Mouse (Mus musculus) MEL (cell line): ENCODE measurements around the gene Prph. TPM values are rescaled to one million over a fixed set of nuclear protein-coding genes. Genes with fewer than 3 reads are reported as not detected.

Experiments
- DNase-seq: peaks from one replicate; pipeline ENCODE4 v3.0.0; 2011; ENCODE audit warnings: low read depth, low spot score
- H3K27ac ChIP-seq: 2 replicates; pipeline ENCODE4 v1.5.1; 2012; ENCODE audit warnings: low read depth, mild to moderate bottlenecking, control low read depth, low read length, moderate library complexity; ENCODE audit not compliant: control insufficient read depth
- H3K27me3 ChIP-seq, 2 experiments: fragments of 150-350 bp in 1 of 2; sonication (generic) in 1 of 2; 2 replicates each; pipeline ENCODE4 v1.6.1; 2012; ENCODE audit warnings: low read length in 2 of 2, mild to moderate bottlenecking in 2 of 2, improper control_type of control experiment in 1 of 2, moderate library complexity in 1 of 2; ENCODE audit not compliant: insufficient read depth in 2 of 2, control insufficient read depth in 1 of 2
- H3K36me3 ChIP-seq, 2 experiments: 2 replicates each; pipeline ENCODE4 v1.6.1; 2012 to 2014; ENCODE audit warnings: low read length in 2 of 2, improper control_type of control experiment in 1 of 2, inconsistent platforms in 1 of 2, mild to moderate bottlenecking in 1 of 2; ENCODE audit not compliant: insufficient read depth in 2 of 2, control insufficient read depth in 1 of 2
- H3K4me1 ChIP-seq, 2 experiments: fragments of 150-350 bp in 1 of 2; sonication (generic) in 1 of 2; 2 replicates each; pipeline ENCODE4 v1.6.1; 2012; ENCODE audit warnings: low read length in 2 of 2, improper control_type of control experiment in 1 of 2, mild to moderate bottlenecking in 1 of 2; ENCODE audit not compliant: insufficient read depth in 2 of 2, control insufficient read depth in 1 of 2
- H3K4me3 ChIP-seq, 2 experiments: fragments of 150-350 bp in 1 of 2; sonication (generic) in 1 of 2; 2 replicates each; pipeline ENCODE4 v1.5.1; 2012; ENCODE audit warnings: low read depth in 2 of 2, low read length in 2 of 2, mild to moderate bottlenecking in 2 of 2, moderate library complexity in 2 of 2, control low read depth in 1 of 2, improper control_type of control experiment in 1 of 2; ENCODE audit not compliant: control insufficient read depth in 1 of 2, insufficient read depth in 1 of 2
- H3K79me2 ChIP-seq: 2 replicates; pipeline ENCODE4 v1.6.1; 2012; ENCODE audit warnings: mild to moderate bottlenecking, low read length, moderate library complexity; ENCODE audit not compliant: control insufficient read depth, poor library complexity, insufficient read depth
- H3K9ac ChIP-seq: 2 replicates; pipeline ENCODE4 v1.6.1; 2012; ENCODE audit warnings: low read depth, mild to moderate bottlenecking, control low read depth, low read length, moderate library complexity; ENCODE audit not compliant: control insufficient read depth, poor library complexity, severe bottlenecking
- H3K9me3 ChIP-seq: fragments of 150-350 bp; sonication (generic); replicated peaks from 2 replicates; pipeline ENCODE4 v1.6.1; 2012; ENCODE audit warnings: mild to moderate bottlenecking, low read length, improper control_type of control experiment, moderate library complexity; ENCODE audit not compliant: insufficient read depth
- BHLHE40 ChIP-seq: IDR thresholded peaks from 2 replicates; pipeline ENCODE4 v1.6.1; 2012; ENCODE audit warnings: low read depth, mild to moderate bottlenecking, inconsistent platforms, low read length, improper control_type of control experiment, borderline replicate concordance
- CHD1 ChIP-seq: IDR thresholded peaks from 2 replicates; pipeline ENCODE4 v1.6.1; 2012; ENCODE audit warnings: low read depth, mild to moderate bottlenecking, inconsistent platforms, low read length, improper control_type of control experiment
- CHD2 ChIP-seq: IDR thresholded peaks from 2 replicates; pipeline ENCODE4 v1.6.1; 2011; ENCODE audit warnings: low read length, improper control_type of control experiment
- CTCF ChIP-seq, 3 experiments: IDR thresholded peaks in 2 of 3; conservative IDR thresholded peaks in 1 of 3; 2 replicates each; pipeline ENCODE4 v1.5.1; 2011 to 2012; ENCODE audit warnings: low read length in 3 of 3, low read depth in 2 of 3, mild to moderate bottlenecking in 2 of 3, improper control_type of control experiment in 1 of 3, inconsistent platforms in 1 of 3, mixed read lengths in 1 of 3, moderate library complexity in 1 of 3; ENCODE audit not compliant: control insufficient read depth in 1 of 3, insufficient read depth in 1 of 3, poor library complexity in 1 of 3, severe bottlenecking in 1 of 3
- ELF1 ChIP-seq: IDR thresholded peaks from 2 replicates; pipeline ENCODE4 v1.6.1; 2014; ENCODE audit warnings: low read depth, mild to moderate bottlenecking, inconsistent platforms, low read length, improper control_type of control experiment, moderate library complexity
- ETS1 ChIP-seq: IDR thresholded peaks from 2 replicates; pipeline ENCODE4 v1.6.1; 2012; ENCODE audit warnings: low read depth, mild to moderate bottlenecking, inconsistent platforms, low read length, improper control_type of control experiment, moderate library complexity
- GABPA ChIP-seq: IDR thresholded peaks from 2 replicates; pipeline ENCODE4 v1.6.1; 2012; ENCODE audit warnings: low read depth, mild to moderate bottlenecking, inconsistent platforms, low read length, improper control_type of control experiment, moderate library complexity
- GATA1 ChIP-seq: IDR thresholded peaks from 2 replicates; pipeline ENCODE4 v1.6.1; 2011; ENCODE audit warnings: low read depth, low read length, improper control_type of control experiment
- HCFC1 ChIP-seq: IDR thresholded peaks from 2 replicates; pipeline ENCODE4 v1.6.1; 2012; ENCODE audit warnings: low read depth, mild to moderate bottlenecking, inconsistent platforms, low read length, improper control_type of control experiment, moderate library complexity
- JUND ChIP-seq: IDR thresholded peaks from 2 replicates; pipeline ENCODE4 v1.6.1; 2011; ENCODE audit warnings: low read depth, mild to moderate bottlenecking, improper control_type of control experiment, low read length
- KAT2A ChIP-seq: conservative IDR thresholded peaks from 2 replicates; pipeline ENCODE4 v1.6.1; 2012; ENCODE audit warnings: low read depth, low read length, improper control_type of control experiment, inconsistent platforms
- MAFK ChIP-seq: IDR thresholded peaks from 2 replicates; pipeline ENCODE4 v1.6.1; 2011; ENCODE audit warnings: low read depth, mild to moderate bottlenecking, low read length, improper control_type of control experiment, borderline replicate concordance
- MAX ChIP-seq: IDR thresholded peaks from 2 replicates; pipeline ENCODE4 v1.6.1; 2011; ENCODE audit warnings: low read length, improper control_type of control experiment
- MAZ ChIP-seq: IDR thresholded peaks from 2 replicates; pipeline ENCODE4 v1.6.1; 2012; ENCODE audit warnings: low read depth, mild to moderate bottlenecking, inconsistent platforms, low read length, improper control_type of control experiment
- MEF2A ChIP-seq: IDR thresholded peaks from 2 replicates; pipeline ENCODE4 v1.6.1; 2014; ENCODE audit warnings: low read depth, mild to moderate bottlenecking, inconsistent platforms, low read length, improper control_type of control experiment; ENCODE audit not compliant: poor library complexity, insufficient replicate concordance, severe bottlenecking; ENCODE audit errors: extremely low read depth
- MXI1 ChIP-seq: IDR thresholded peaks from 2 replicates; pipeline ENCODE4 v1.6.1; 2011; ENCODE audit warnings: mild to moderate bottlenecking, low read depth, low read length, improper control_type of control experiment
- MYC ChIP-seq: IDR thresholded peaks from 2 replicates; pipeline ENCODE4 v1.6.1; 2011; ENCODE audit warnings: low read depth, mild to moderate bottlenecking, low read length, improper control_type of control experiment, moderate library complexity
- NELFE ChIP-seq: IDR thresholded peaks from 2 replicates; pipeline ENCODE4 v1.6.1; 2011; ENCODE audit warnings: low read depth, low read length, improper control_type of control experiment
- NRF1 ChIP-seq: IDR thresholded peaks from 2 replicates; pipeline ENCODE4 v1.6.1; 2014; ENCODE audit warnings: low read depth, mild to moderate bottlenecking, inconsistent platforms, low read length, improper control_type of control experiment, moderate library complexity; ENCODE audit not compliant: poor library complexity, insufficient read depth, severe bottlenecking
- POLR2A ChIP-seq, 2 experiments: IDR thresholded peaks; 2 replicates each; pipeline ENCODE4 v1.6.1; 2011 to 2012; ENCODE audit warnings: low read length in 2 of 2, mild to moderate bottlenecking in 2 of 2, control low read depth in 1 of 2, improper control_type of control experiment in 1 of 2, low read depth in 1 of 2, moderate library complexity in 1 of 2; ENCODE audit not compliant: control insufficient read depth in 1 of 2, insufficient read depth in 1 of 2, poor library complexity in 1 of 2
- POLR2AphosphoS2 ChIP-seq: IDR thresholded peaks from 2 replicates; pipeline ENCODE4 v1.6.1; 2011; ENCODE audit warnings: low read length, improper control_type of control experiment
- POLR2AphosphoS5 ChIP-seq: IDR thresholded peaks from 2 replicates; pipeline ENCODE4 v1.6.1; 2012; ENCODE audit warnings: low read depth, borderline replicate concordance, mild to moderate bottlenecking, inconsistent platforms, low read length, moderate library complexity, mixed read lengths
- RAD21 ChIP-seq: IDR thresholded peaks from 2 replicates; pipeline ENCODE4 v1.6.1; 2011; ENCODE audit warnings: mild to moderate bottlenecking, low read depth, low read length, improper control_type of control experiment
- RCOR1 ChIP-seq: IDR thresholded peaks from 2 replicates; pipeline ENCODE4 v1.6.1; 2012; ENCODE audit warnings: low read depth, mild to moderate bottlenecking, inconsistent platforms, low read length, improper control_type of control experiment
- SIN3A ChIP-seq: IDR thresholded peaks from 2 replicates; pipeline ENCODE4 v1.6.1; 2012; ENCODE audit warnings: low read length, improper control_type of control experiment, inconsistent platforms
- SMC3 ChIP-seq: IDR thresholded peaks from 2 replicates; pipeline ENCODE4 v1.6.1; 2011; ENCODE audit warnings: low read depth, low read length, improper control_type of control experiment
- TCF12 ChIP-seq: IDR thresholded peaks from 2 replicates; pipeline ENCODE4 v1.6.1; 2014; ENCODE audit warnings: low read depth, mild to moderate bottlenecking, inconsistent platforms, low read length, improper control_type of control experiment, moderate library complexity
- UBTF ChIP-seq: IDR thresholded peaks from 2 replicates; pipeline ENCODE4 v1.6.1; 2012; ENCODE audit warnings: low read depth, mild to moderate bottlenecking, inconsistent platforms, low read length, improper control_type of control experiment, moderate library complexity, borderline replicate concordance; ENCODE audit not compliant: insufficient read depth
- USF1 ChIP-seq: IDR thresholded peaks from 2 replicates; pipeline ENCODE4 v1.6.1; 2014; ENCODE audit warnings: low read depth, mild to moderate bottlenecking, inconsistent platforms, low read length, improper control_type of control experiment, moderate library complexity
- USF2 ChIP-seq, 2 experiments: IDR thresholded peaks; 2 replicates each; pipeline ENCODE4 v1.6.1; 2011 to 2012; ENCODE audit warnings: improper control_type of control experiment in 2 of 2, low read length in 2 of 2, borderline replicate concordance in 1 of 2, inconsistent platforms in 1 of 2, low read depth in 1 of 2, mild to moderate bottlenecking in 1 of 2; ENCODE audit not compliant: insufficient read depth in 1 of 2
- ZC3H11A ChIP-seq: IDR thresholded peaks from 2 replicates; pipeline ENCODE4 v1.6.1; 2012; ENCODE audit warnings: low read depth, mild to moderate bottlenecking, inconsistent platforms, low read length, improper control_type of control experiment
- ZKSCAN1 ChIP-seq: IDR thresholded peaks from 2 replicates; pipeline ENCODE4 v1.6.1; 2012; ENCODE audit warnings: low read depth, mild to moderate bottlenecking, inconsistent platforms, low read length, improper control_type of control experiment, moderate library complexity
- ZMIZ1 ChIP-seq: IDR thresholded peaks from 2 replicates; pipeline ENCODE4 v1.6.1; 2012; ENCODE audit warnings: low read depth, mild to moderate bottlenecking, inconsistent platforms, low read length, improper control_type of control experiment, moderate library complexity
- ZNF384 ChIP-seq: IDR thresholded peaks from 2 replicates; pipeline ENCODE4 v1.6.1; 2012; ENCODE audit warnings: low read depth, mild to moderate bottlenecking, inconsistent platforms, low read length, improper control_type of control experiment
- polyA plus RNA-seq, 2 experiments: library from polyadenylated mRNA; stranded (reverse) in 1 of 2; unstranded in 1 of 2; fragments of >175 nt in 1 of 2; fragments of >200 nt in 1 of 2; gene quantifications; 2 replicates each; pipeline versions ENCODE4 v1.2.1 to v1.2.4; 2012; ENCODE audit warnings: low replicate concordance in 2 of 2, low read depth in 1 of 2; ENCODE audit not compliant: insufficient read length in 2 of 2, insufficient read depth in 1 of 2, missing spikeins in 1 of 2
- total RNA-seq: library from RNA; depleted of rRNA; stranded (reverse); fragments of 300-350 nt; gene quantifications from 2 replicates; pipeline ENCODE4 v1.2.3, GENCODE M21; 2012

Gene Prph
- total and polyA plus RNA-seq, 3 experiments = not detected

GRCm38 (mm10) chr15:99093291-99094258, 38.6 kb downstream of the Prph start:
- Histone ChIP-seq H3K4me1 (peaks cover 0 to 8% of the 10 kb centered on the region in 2 experiments; a peak in 2 of 4 replicates), H3K79me2 (peaks cover 1% of the 10 kb centered on the region; the same call in 1 of the 2 replicates), H3K36me3 (peaks cover 0 to 7% of the 10 kb centered on the region in 2 experiments; a peak in 2 of 4 replicates), H3K27me3 (no peaks in the 10 kb centered on the region), H3K9me3 (no peaks in the 10 kb centered on the region), H3K27ac (peak overlapping the region; percentile 40), H3K4me3 (peak overlapping the region; percentile 83 to 98), H3K9ac (peak overlapping the region; percentile 79)
- DNase-seq = peak; percentile 83
- TF ChIP-seq NRF1 = no peak
- no peak for TF ChIP-seq ETS1
- TF ChIP-seq GATA1 = no peak
- TF ChIP-seq NELFE = no peak; the same call in 1 of the 2 replicates
- TF ChIP-seq ZKSCAN1 = peak; percentile 64; the same call in 1 of the 2 replicates
- no peak for TF ChIP-seq ELF1
- 0 out of 2 replicates have a peak, but pooled peaks have one; percentile 14 for TF ChIP-seq MXI1
- TF ChIP-seq MEF2A = no peak
- TF ChIP-seq POLR2AphosphoS2 = no peak
- TF ChIP-seq KAT2A = no peak
- no peak for TF ChIP-seq CHD2
- TF ChIP-seq ZMIZ1 = no peak
- TF ChIP-seq MAX = no peak
- no peak for TF ChIP-seq MYC
- no peak for TF ChIP-seq BHLHE40
- no peak for TF ChIP-seq ZC3H11A
- TF ChIP-seq ZNF384 = peak; percentile 96
- TF ChIP-seq GABPA = no peak
- TF ChIP-seq SIN3A = peak; percentile 4; the same call in 1 of the 2 replicates
- TF ChIP-seq CHD1 = no peak
- no peak for TF ChIP-seq MAFK
- no peak for TF ChIP-seq UBTF
- TF ChIP-seq POLR2AphosphoS5 = no peak
- TF ChIP-seq USF1 = no peak
- TF ChIP-seq RCOR1 = no peak
- TF ChIP-seq POLR2A (IDR thresholded peaks at IDR 0.05; ENCODE audit: control insufficient read depth in 1 of 2, insufficient read depth in 1 of 2, low read depth in 1 of 2, low read length in 2 of 2, poor library complexity in 1 of 2) = peak in 1 of 2 experiments; percentile 27; a peak in 2 of 4 replicates
- 0 out of 2 replicates have a peak, but pooled peaks have one; percentile 24 for TF ChIP-seq SMC3
- no peak for TF ChIP-seq JUND
- TF ChIP-seq MAZ = no peak
- peak; percentile 57 to 72 (median 62); a peak in 5 of 6 replicates for TF ChIP-seq CTCF (IDR thresholded peaks at IDR 0.05 in 2 of 3, conservative IDR thresholded peaks at IDR 0.05 in 1 of 3; ENCODE audit: control insufficient read depth in 1 of 3, insufficient read depth in 1 of 3, low read depth in 2 of 3, low read length in 3 of 3, poor library complexity in 1 of 3, severe bottlenecking in 1 of 3)
- no peak for TF ChIP-seq USF2 (IDR thresholded peaks at IDR 0.05; ENCODE audit: borderline replicate concordance in 1 of 2, insufficient read depth in 1 of 2, low read depth in 1 of 2, low read length in 2 of 2)
- TF ChIP-seq RAD21 = peak; percentile 25
- TF ChIP-seq TCF12 = no peak
- no peak for TF ChIP-seq HCFC1
